Mouse (Mus musculus) hindbrain, postnatal 0 days (tissue): Measurements from ENCODE around the gene Ergic1. TPM values are rescaled to one million over a fixed set of nuclear protein-coding genes. Genes with fewer than 3 reads are reported as not detected.

Experiments
- ATAC-seq: fragments of 200-750 bp; cut with Nextera tagmentation; 2 replicates; pipeline ENCODE4 v1.8.0; 2017; ENCODE audit warnings: mild to moderate bottlenecking, moderate TSS enrichment, moderate library complexity
- DNase-seq: peaks from one replicate; pipeline ENCODE4 v3.0.0-alpha.2; 2015; ENCODE audit warnings: low spot score
- H3K27ac ChIP-seq: fragments of 300-500 bp; sonication (generic); 2 replicates; pipeline ENCODE4 v1.5.1; 2014; ENCODE audit warnings: mild to moderate bottlenecking
- H3K27me3 ChIP-seq: fragments of 300-500 bp; sonication (generic); 2 replicates; pipeline ENCODE4 v1.6.1; 2014; ENCODE audit warnings: low read length, mixed read lengths; ENCODE audit not compliant: insufficient read depth
- H3K36me3 ChIP-seq: fragments of 300-500 bp; sonication (generic); 2 replicates; pipeline ENCODE4 v1.6.1; 2014; ENCODE audit warnings: low read length, mixed read lengths; ENCODE audit not compliant: insufficient read depth
- H3K4me1 ChIP-seq: fragments of 300-500 bp; sonication (generic); 2 replicates; pipeline ENCODE4 v1.6.1; 2014; ENCODE audit warnings: antibody characterized with exemption, low read length, mixed read lengths; ENCODE audit not compliant: insufficient read depth
- H3K4me2 ChIP-seq: fragments of 300-500 bp; sonication (generic); 2 replicates; pipeline ENCODE4 v1.6.1; 2014; ENCODE audit warnings: low read depth, mild to moderate bottlenecking, low read length, moderate library complexity, mixed read lengths
- H3K4me3 ChIP-seq: fragments of 300-500 bp; sonication (generic); 2 replicates; pipeline ENCODE4 v1.5.1; 2014; ENCODE audit warnings: low read length
- H3K9ac ChIP-seq: fragments of 300-500 bp; sonication (generic); replicated peaks from 2 replicates; pipeline ENCODE4 v1.6.1; 2014; ENCODE audit warnings: mild to moderate bottlenecking, low read length, moderate library complexity, mixed read lengths
- H3K9me3 ChIP-seq: fragments of 300-500 bp; sonication (generic); 2 replicates; pipeline ENCODE4 v1.6.1; 2016; ENCODE audit warnings: low read length, mixed read lengths
- CTCF ChIP-seq: IDR thresholded peaks from 2 replicates; pipeline ENCODE4 v1.5.1; 2016; ENCODE audit warnings: antibody characterized with exemption, control low read depth, low read depth
- WGBS: fragments of 180-500 bp; shearing (Covaris S2); extraction: QIAGEN DNeasy Blood & Tissue Kit; methylation state at CpG from one replicate; pipeline ENCODE4 v1.1.7; 2014; 5-methylcytosine and 5-hydroxymethylcytosine counted together
- polyA plus RNA-seq: library from polyadenylated mRNA; unstranded; fragments of >200 nt; fragmentation: Nextera tagmentation; extraction: Ambion mirVana; gene quantifications from 2 replicates; pipeline ENCODE4 v1.2.1, GENCODE M21; 2015
- total RNA-seq: library from RNA; depleted of rRNA; stranded (reverse); fragments of >200 nt; gene quantifications from 2 replicates; pipeline ENCODE4 v1.2.3, GENCODE M21; 2014

Ergic1 gene
- total and polyA plus RNA-seq, 2 experiments from 2014 or later, result 93.5 to 250 TPM

DNA sequence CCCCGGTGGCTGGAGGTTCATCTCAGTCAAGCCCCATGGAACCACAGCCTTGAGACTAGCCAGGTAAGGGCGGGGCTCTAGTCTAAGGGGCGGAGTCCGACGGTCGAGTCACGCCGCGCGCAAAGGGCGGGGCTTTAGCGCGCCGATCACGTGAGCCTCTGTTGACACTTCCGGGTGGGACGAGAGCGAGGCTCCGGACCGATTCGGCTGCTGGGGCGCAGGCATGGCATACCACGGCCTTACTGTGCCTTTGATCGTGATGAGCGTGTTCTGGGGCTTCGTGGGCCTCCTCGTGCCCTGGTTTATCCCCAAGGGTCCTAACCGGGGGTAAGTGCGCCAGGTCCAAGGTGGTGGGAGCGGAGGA lies 114.9 kb downstream of the Ergic1 start:
- H3K27ac ChIP-seq, result peak overlapping the region; percentile 94
- peak overlapping the region; percentile 88 for H3K4me3 ChIP-seq
- H3K36me3 ChIP-seq, result no peaks in the 10 kb centered on the region
- WGBS, result under 1% methylated on average over 30 of the region's 30 CpGs
- DNase-seq (peak; percentile 96), ATAC-seq (peak; percentile 97)
- H3K4me2 ChIP-seq, result peak overlapping the region; percentile 78
- no peak for TF ChIP-seq CTCF
- no peaks in the 10 kb centered on the region for H3K9me3 ChIP-seq
- peak overlapping the region; percentile 85 for H3K9ac ChIP-seq
- peaks cover 4% of the 10 kb centered on the region for H3K4me1 ChIP-seq
- no peaks in the 10 kb centered on the region for H3K27me3 ChIP-seq

DNA sequence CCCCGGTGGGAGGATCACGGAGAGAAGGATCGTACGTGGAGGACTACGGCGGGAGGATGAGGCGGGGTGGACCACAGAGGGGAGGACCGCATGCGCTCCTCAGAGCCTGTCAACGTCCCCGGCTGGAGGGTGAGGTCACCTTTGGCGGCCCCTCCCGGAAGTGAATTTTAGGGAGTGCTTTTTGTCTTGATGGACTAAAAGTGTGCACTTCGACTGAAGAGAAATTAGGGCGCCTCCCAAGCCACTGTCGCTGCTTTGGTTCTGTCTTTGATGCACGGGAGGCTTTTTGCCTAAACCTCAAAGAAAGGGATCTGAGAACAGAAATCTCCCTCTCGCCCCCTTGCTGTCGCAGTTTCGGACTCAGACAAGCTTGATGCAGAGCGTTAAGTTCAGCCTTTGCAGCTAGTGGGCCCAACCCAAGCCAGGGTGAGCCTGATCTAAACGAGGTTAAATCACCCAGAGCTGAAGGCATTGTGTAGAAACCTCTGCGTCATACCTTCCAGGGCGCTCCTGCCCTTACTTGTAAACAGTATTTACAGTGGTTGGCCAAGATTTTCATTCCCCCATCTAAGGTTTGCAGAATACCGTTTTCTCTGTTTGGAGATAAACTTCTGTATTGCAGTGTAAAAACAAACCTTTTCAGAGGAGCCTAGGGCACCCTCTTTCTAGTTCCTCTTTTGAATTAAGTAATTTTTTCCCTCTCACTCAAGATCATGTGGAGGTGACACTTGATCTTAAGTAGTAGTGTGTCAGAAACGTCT lies 115.5 kb downstream of the Ergic1 start:
- Histone ChIP-seq H3K27ac (peak overlapping the region; percentile 94), H3K4me3 (peak overlapping the region; percentile 88), H3K27me3 (no peaks in the 10 kb centered on the region), H3K4me1 (peaks cover 4% of the 10 kb centered on the region), H3K4me2 (peak overlapping the region; percentile 78), H3K9me3 (no peaks in the 10 kb centered on the region), H3K36me3 (no peaks in the 10 kb centered on the region), H3K9ac (peak overlapping the region; percentile 85)
- DNase-seq (peak; percentile 80), ATAC-seq (peak; percentile 94)
- peak; percentile 48 for TF ChIP-seq CTCF
- WGBS, result 2% methylated on average over 26 of the region's 26 CpGs

DNA sequence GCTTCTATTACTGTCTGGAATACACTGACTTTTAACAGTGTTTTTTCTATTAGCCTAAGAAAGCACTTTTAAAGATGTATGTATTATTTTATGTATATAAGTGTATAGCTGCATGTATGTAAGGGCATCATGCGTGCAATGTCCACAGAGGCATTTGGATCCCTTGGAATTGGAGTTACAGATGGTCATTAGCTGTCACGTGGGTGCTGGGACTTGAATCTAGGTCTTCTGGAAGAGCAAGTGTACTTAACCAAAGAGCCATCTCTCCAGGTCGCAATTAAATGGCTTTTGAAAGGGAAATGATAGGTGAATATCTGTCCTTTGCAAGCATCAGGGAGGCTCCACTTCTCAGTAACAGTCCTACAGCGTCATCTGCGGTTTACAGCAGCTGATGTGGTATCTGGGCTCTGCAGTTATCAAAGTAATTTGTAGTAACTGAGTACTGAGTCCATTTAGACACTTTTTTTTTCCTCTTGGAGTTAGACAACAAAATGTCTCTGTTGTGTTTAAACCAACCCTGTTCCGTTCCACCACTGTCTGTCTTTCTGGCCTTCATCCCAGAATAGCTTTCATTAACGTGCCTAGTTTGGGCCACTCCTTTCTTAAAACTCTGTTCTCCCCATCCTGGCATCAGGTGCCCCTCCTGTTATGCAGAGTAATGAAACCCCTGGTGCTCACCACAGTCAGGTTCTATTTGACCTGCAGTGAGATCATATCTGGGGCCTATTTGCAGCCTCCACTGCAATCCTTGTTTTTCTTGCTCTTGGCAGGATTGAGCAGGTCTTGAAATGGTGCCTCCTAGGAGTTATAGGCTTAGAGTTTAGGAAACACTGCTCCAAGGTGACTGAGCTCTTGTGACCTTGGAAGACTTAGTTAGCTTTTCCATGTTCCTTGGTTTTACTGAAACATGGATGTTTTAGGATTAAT lies 116.7 kb downstream of the Ergic1 start:
- H3K27ac ChIP-seq, result peak overlapping the region; percentile 37
- H3K9me3 ChIP-seq, result no peaks in the 10 kb centered on the region
- H3K4me2 ChIP-seq, result peak overlapping the region; percentile 78
- DNase-seq (no peak), ATAC-seq (no peak)
- peak overlapping the region; percentile 14; the same call in 1 of the 2 replicates for H3K4me3 ChIP-seq
- peak overlapping the region; percentile 30; the same call in 1 of the 2 replicates for H3K9ac ChIP-seq
- 77% methylated on average over 7 of the region's 7 CpGs for WGBS
- no peaks in the 10 kb centered on the region for H3K36me3 ChIP-seq
- peaks cover 4% of the 10 kb centered on the region for H3K4me1 ChIP-seq
- TF ChIP-seq CTCF, result no peak
- H3K27me3 ChIP-seq, result no peaks in the 10 kb centered on the region

DNA sequence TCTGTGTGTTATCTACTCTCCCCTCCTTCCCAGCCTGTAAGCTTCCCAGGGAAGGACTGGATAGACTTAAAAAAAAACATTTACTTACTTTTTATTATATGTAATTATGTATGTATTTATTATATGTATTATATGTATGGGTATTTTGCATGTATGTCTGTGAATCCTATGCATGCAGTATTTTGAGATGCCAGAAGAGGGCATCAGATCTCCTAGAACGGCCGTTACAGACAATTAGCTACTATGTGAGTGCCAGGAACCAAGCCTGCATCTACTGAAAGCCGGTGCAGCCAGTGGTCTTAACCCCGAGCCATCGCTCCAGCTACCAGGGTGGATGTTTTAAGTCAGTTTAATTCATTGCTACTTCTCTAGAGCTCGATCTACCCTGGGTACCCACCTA lies 120.0 kb downstream of the Ergic1 start:
- H3K9me3 ChIP-seq, result no peaks in the 10 kb centered on the region
- no peaks in the 10 kb centered on the region for H3K27me3 ChIP-seq
- no peak overlapping the region for H3K4me3 ChIP-seq
- H3K4me2 ChIP-seq, result no peak overlapping the region
- 94% methylated on average over 6 of the region's 6 CpGs for WGBS
- H3K9ac ChIP-seq, result no peak overlapping the region
- no peak for ATAC-seq
- H3K4me1 ChIP-seq, result peaks cover 4% of the 10 kb centered on the region
- no peaks in the 10 kb centered on the region for H3K36me3 ChIP-seq
- no peak for DNase-seq
- H3K27ac ChIP-seq, result no peak overlapping the region
- 0 out of 2 replicates have a peak, but pooled peaks have one; percentile 29 for TF ChIP-seq CTCF

DNA sequence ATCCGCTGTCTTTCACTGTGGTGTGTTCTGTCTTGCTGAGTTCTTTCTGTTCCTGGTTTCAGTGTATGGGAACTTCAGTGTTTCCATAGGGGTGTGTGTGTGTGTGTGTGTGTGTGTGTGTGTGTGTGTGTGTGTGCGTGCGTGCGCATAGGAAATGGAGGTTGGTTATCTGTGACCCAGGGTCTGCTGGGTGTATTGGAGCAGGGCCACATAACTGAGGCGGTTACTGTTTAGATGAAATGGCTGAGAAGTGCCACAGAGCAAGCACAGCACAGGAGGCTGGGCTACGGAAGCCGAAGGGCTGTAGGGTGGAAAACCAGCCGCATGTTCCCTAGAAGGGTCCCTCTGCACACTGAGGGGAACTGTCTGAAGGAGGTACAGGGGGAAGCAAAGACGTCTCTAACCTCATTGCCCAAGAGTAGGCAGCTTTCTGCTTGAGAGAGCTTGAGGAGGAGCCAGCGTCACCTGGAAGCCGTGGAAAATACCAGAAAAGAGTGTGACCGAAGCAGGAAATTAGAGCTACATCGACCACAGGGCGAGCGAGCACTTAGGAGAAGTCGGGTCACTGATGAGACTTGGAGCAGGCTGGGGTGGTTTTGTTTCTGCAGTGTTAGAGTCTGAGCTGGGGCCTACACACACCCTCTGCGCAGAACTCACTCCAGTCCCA lies 125.2 kb downstream of the Ergic1 start:
- no peak overlapping the region for H3K9ac ChIP-seq
- 88% methylated on average over 17 of the region's 17 CpGs for WGBS
- no peak for ATAC-seq

More for the DNA sequence above, 125.2 kb downstream of the Ergic1 start:
- Histone ChIP-seq H3K27ac (no peak overlapping the region), H3K4me2 (no peak overlapping the region), H3K9me3 (no peaks in the 10 kb centered on the region), H3K27me3 (no peaks in the 10 kb centered on the region), H3K36me3 (no peaks in the 10 kb centered on the region), H3K4me1 (peaks cover 7% of the 10 kb centered on the region; the same call in 1 of the 2 replicates), H3K4me3 (no peak overlapping the region)
- no peak for DNase-seq
- no peak for TF ChIP-seq CTCF
